Mouse (Mus musculus) erythroblast, adult 5-6 weeks (primary cell): Measurements from ENCODE around the gene Dnajc12. TPM values are rescaled to one million over a fixed set of nuclear protein-coding genes. Genes with fewer than 3 reads are reported as not detected.
"Not testable (repeated sequence)": the region's sequence is repeated elsewhere in the genome, so short reads cannot be mapped to it uniquely, and the experiment has no call there.

Experiments used
- ATAC-seq: replicated peaks from 2 replicates; pipeline ENCODE4 v1.8.0; 2016; ENCODE audit warnings: moderate number of reproducible peaks, mild to moderate bottlenecking, moderate TSS enrichment, inconsistent platforms; ENCODE audit not compliant: poor library complexity, low FRiP score, severe bottlenecking
- total RNA-seq, 2 experiments: library from RNA; stranded (forward) in 1 of 2; stranded (reverse) in 1 of 2; fragments of 150-400 nt in 1 of 2; fragments of 200-764, 138-1000 nt in 1 of 2; gene quantifications; 2 replicates each; pipeline versions ENCODE4 v1.2.3 to v1.2.4; 2015 to 2017; ENCODE audit warnings: low replicate concordance in 2 of 2

Gene Dnajc12
- total RNA-seq (2015; ENCODE audit: low replicate concordance), result 2.3 and 4.8 TPM in 2 replicates
- 0.51 and 0.98 TPM in 2 replicates for total RNA-seq (2017; ENCODE audit: low replicate concordance)

DNA sequence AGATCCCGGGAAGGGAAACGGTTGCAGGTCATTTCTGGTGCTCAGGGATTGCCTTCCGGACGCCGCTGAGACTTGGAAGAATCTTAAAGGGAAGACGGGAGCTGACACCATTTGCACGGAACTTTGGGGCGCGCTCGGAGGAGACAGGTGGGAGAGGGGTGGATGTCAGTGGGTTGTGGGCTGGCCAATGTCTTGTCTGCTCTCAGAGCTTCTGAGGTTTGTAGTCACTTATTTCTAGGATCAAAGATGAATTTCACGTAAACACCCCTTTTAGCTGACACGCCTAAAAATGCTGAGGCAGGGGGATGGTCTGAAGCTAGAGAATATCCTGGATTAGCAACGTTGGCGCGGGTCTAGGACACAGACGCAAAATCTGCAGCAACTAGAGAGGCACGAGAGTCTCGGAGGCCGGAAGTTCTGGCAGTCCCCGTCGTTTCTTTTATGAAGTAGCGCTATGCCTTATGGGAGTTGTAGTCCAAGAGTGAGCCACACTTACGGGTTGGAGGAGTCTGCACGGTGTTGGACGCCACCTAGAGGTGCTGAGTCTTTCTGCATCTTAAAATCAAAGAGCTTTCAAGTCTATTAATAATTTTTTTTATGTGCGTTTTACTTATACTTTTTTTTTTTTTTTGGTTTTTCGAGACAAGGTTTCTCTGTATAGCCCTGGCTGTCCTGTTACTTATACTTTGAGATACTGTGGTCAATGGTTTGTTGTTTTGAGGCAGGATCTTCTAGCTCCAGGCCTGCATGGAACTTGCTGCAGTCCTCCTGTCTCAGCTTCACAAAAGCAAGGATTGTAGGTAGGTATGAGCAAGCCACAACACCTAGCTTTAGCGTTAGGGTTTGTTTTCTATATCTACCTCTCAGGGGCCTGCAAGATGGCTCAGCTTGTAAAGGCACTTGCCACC is at the start of gene Dnajc12:
TSS of gene Dnajc12 (plus strand) at position 72 of the 908 bp plus-strand sequence.
- ATAC-seq, result peak; percentile 97

DNA sequence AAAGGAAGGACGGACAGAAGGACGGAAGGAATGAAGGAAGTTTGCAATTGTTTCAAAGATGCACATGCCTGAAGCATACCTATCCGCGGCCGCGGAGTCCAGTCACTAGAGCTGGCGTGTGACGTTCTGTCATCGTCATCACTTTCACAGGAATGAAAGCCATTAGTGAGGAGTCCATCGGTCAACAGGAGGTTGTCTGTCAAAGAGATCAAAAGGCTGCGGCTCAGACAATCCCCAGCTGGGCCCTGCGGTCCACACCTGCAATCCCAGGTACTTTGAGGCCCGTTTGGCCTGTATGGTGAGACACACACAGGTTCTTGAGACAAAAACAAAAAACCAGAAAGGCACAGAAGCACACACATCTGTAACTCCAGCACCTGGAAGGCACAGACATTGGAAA is 45.3 kb upstream of the Dnajc12 start:
- no peak for ATAC-seq

DNA sequence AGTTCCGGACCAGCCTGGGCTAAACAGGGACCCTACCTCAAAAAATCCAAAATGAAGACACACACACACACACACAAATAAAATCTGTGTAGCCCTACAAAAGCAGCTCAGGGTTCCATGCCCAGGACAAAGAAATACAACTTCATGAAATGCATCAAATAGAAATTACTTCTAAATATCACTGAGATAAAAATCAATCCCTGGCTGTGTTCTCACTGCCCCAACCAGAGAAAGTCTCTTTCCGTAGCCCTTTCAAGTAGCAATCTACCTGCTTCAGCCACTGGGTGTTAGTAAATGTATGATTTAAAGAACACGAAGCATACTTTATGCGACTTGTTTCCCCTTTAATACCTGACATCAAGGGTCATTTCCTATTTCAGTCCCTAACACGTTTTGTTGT is 44.9 kb upstream of the Dnajc12 start:
- no peak for ATAC-seq

DNA sequence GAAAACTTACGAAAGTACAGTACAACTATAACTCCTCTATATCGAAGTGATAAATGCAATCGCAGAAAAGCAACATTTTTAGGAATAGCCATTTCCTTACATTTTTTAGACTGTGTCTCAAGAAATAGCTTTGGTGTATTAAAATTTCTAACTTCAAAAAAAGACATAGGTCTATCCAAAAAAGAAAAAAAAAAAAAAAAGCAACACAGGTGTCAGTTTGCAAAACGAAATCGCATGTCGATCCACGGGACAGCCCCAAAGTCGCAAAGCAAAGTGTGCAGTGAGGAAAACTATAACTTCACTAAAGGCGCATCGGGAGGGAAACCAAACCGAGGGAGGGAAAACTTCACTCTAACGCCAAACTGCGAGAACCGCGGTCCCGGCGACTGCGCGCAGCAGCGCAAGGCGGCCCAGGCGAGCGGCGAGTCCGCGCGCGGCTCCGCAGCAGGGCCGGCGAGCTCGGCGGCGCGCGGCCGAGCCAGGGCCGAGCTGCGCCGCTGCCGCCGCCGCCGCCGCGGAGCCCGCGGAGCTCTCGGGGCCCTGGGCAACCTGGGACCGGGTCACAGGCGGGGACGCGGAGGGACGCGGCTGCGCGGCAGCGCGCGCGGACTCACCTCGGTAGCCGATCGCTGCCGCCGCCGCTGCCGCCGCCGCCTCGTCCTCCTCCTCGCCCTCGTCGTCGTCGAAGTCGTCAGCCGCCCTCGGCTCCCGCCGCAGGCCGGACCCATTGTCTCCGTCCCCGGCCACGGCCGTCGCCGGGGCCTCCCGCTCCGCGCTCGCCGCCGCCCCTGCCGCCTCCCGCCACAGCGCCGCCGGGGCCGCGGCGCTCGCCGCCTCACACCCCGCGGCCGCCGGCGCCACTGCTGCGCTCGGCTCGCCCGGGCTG is 44.0 kb upstream of the Dnajc12 start:
- peak; percentile 35; the same call in 1 of the 2 replicates for ATAC-seq

DNA sequence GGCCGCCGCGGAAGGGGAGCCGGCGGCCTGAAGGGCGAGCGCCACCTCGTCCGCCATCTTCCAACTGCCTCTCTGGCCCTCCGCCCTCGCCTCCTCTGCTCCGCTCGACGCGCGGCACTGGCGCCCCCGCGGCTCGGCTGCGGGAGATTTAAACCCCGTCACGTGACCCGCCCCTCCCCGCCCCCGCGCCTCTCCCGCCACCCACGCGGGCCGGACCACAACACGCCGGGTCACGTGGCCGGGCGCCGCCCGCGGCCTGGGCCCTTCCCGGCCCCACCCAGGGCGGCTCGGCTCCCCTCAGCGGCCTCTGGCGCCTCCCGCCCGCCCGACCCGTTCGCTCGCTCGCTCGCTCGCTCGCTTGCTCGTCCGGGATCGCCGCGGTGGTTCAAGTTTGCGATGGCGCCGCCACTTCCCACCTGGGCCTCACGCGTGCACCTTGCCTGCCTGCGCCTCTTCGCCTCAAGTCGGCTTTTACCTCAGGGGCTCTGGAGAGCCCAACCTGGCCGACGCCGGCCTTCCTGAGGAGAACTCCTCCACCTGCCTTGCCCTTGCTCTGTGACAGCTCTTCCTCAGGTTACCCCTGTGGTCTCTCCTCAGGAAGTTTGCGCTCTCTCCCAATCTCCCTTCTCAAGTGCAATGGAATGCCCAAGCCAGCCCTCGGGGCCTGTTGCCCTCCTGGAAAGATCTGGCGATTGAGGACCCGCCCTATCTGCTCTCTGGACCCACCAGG is 43.2 kb upstream of the Dnajc12 start:
- ATAC-seq, result peak; percentile 84

DNA sequence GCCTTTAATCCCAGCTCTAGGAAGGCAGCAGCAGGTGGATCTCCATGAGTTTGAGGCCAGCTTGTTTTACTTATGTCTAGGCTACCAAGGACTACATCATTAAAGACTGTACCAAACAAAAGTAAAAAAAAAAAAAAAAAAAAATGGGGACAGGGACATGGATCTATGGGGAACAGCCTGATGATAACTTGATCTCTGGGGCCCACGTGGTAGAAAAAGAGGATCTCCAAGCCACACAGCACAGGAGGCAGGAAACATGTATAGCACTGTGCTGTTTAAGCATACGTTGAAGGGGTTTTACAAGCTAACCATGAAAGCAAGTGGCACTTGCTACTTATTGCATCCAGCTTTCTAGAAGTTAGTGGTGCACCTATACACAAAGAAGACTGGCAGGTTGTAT is 40.9 kb upstream of the Dnajc12 start:
- no peak for ATAC-seq

DNA sequence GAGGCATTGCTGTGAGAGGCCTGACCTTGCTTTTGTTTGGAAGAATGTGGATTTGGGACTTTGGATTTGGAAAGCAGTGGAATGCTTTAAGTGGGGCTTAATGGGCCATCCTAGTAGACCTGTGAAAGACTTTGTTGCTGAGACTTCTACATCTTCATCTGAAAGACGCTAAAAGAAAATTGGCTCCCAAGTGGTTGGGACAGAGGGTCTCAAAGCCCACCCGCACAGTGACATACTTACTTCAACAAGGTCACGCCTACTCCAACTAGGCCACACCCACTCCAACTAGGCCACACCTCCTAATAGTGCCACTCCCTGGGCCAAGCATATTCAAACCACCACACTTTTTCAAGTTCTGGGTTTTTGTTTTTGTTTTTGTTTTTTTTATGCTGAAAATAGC is 37.5 kb upstream of the Dnajc12 start:
- ATAC-seq, result no peak

- ATAC-seq, result no peak; the same call in 1 of the 2 replicates
Measured at GRCm38 (mm10) chr10:63348291-63348690, 34.0 kb upstream of the Dnajc12 start.

- no peak for ATAC-seq
Measured at GRCm38 (mm10) chr10:63350666-63351065, 31.6 kb upstream of the Dnajc12 start.

DNA sequence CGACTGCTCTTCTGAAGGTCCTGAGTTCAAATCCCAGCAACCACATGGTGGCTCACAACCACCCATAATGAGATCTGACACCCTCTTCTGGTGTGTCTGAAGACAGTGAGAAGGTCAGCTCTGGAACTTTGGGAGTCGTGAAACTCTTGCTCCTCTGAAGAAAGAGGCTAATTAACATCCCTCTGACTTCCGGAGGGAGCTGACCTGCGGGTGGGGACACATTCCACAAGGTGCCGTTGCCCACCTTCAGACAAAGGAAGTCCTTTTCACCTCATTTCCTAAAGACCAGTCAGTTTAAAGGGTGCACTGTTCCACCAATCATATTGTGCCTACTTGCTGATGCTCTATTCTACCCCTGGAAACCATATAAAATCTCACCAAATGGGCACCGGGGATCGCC is 31.1 kb upstream of the Dnajc12 start:
- ATAC-seq, result not testable (repeated sequence)

DNA sequence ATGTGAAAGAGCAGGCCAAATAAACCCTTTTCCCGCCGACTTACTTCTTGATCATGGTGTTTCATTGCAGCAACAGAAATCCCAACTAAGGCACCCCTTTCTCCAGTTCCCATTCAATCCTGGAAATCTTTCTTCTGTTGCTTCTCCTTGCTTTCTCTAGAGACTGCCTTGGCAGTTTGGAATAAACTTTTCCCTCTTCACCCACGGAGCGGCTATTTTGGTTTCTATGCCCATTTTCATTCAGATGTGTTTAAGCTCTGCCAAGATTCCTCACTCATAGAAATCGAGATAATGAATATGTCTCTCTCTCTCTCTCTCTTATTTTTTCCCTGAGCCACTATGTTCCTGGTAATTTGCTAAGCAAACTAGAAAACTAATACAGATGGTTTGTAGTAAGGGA is 30.1 kb upstream of the Dnajc12 start:
- no peak for ATAC-seq

GRCm38 (mm10) chr10:63360502-63360901 is 21.7 kb upstream of the Dnajc12 start:
- no peak for ATAC-seq

- no peak for ATAC-seq
Measured at GRCm38 (mm10) chr10:63365918-63366455, 16.3 kb upstream of the Dnajc12 start.

DNA sequence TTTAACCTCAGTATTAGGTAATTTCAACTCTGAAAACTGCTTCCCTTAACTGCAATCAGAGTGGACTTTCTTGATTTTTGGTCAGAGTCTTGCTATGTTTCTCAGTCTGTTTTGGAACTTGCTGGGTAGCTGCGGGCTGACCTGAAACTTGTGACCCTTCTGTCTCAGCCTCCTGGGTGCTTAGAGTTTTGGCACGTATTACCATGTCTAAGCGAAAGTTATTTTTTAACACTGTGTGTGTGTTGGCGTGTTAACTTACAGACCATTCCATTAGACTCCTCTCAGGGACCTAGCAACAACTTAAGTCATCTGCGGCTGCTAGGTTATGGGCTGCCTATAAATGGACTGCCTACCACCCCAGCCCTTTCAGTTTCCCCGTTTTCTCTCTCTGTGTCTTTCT is 14.9 kb upstream of the Dnajc12 start:
- ATAC-seq, result no peak

DNA sequence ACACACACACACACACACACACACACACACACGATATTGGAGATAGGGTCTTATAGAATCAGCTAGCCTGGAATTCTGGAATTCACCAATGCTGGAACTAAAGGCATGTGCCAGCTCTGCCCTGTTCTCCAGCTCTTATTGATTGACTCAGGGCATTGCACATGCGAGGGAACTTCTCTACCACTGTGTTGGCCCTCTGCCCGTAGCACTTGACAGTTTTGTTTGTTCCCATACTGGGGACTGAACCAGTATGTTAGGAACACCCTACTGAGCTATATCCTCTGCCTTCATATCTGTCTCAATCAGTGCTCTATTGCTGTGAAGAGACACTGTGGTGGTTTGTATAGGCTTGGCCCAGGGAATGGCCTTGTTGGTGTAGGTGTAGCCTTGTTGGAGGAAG is 14.2 kb upstream of the Dnajc12 start:
- no peak for ATAC-seq

GRCm38 (mm10) chr10:63376303-63376702 is 5.9 kb upstream of the Dnajc12 start:
- ATAC-seq, result no peak

- peak; percentile 80 for ATAC-seq
Measured at GRCm38 (mm10) chr10:63377468-63377867, 4.8 kb upstream of the Dnajc12 start.

GRCm38 (mm10) chr10:63378948-63379680 is 3.1 kb upstream of the Dnajc12 start:
- ATAC-seq, result no peak
